Mouse (Mus musculus): ENCODE measurements around the gene Sirt2. TPM values are rescaled to one million over a fixed set of nuclear protein-coding genes. Genes with fewer than 3 reads are reported as not detected.
A peak's percentile ranks its signal among the peaks of the same experiment; 100 is the strongest.

Sirt2 gene
- 50.3 and 58.4 TPM in 2 replicates for polyA plus RNA-seq (2015; fragmentation: Nextera tagmentation; extraction: Ambion mirVana)

- Histone ChIP-seq H3K9me3 (replicated peaks) (no peaks in the 10 kb centered on the region), H3K4me3 (peak within 1 kb of the TSS; percentile 85), H3K9ac (peak within 1 kb of the TSS; percentile 73), H3K4me1 (replicated peaks) (peaks cover 23% of the 10 kb centered on the region), H3K27me3 (no peaks in the 10 kb centered on the region), H3K36me3 (peaks cover 4% of the 10 kb centered on the region), H3K27ac (0 out of 2 replicates have a peak within 1 kb of the TSS, but pooled peaks have one; percentile 31), H3K4me2 (peak within 1 kb of the TSS; percentile 78)
- under 1% methylated on average over 45 of the region's 45 CpGs for WGBS
- ATAC-seq (replicated peaks; ENCODE audit: insufficient number of reproducible peaks, insufficient read depth, low FRiP score, low read depth): peak; percentile 98
These were observed at the start of gene Sirt2 for GRCm38 (mm10) chr7:28766173-28766879. Sirt2 (plus strand) TSS chr7:28766735.

DNA sequence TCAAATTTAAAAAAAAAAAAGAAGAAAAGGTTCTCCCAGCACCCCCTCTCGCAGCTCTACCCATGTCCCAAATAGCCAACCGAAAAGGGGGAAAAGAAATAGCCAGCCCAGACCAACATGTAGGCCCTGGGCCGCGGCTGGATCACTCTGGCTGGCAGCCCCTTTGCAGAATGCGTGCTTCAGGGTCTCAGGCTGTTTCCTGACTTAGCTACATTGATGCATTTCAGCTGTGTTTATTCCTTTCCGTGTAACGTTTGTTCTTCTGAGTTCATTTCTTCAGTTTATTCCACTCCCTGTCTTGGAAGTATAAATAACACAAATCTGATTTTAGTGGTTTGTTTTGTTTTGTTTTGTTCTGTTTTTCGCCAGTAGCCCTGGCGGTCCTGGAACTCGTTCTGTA, 48.8 kb upstream of the Sirt2 start:
- peaks cover 22% of the 10 kb centered on the region for H3K4me1 ChIP-seq (replicated peaks)
- H3K36me3 ChIP-seq: no peaks in the 10 kb centered on the region
- peak overlapping the region; percentile 68 for H3K4me3 ChIP-seq
- no peaks in the 10 kb centered on the region for H3K9me3 ChIP-seq (replicated peaks)
- H3K27me3 ChIP-seq: no peaks in the 10 kb centered on the region
- H3K27ac ChIP-seq: no peak overlapping the region
- WGBS: 82% methylated on average over 10 of the region's 10 CpGs
- H3K4me2 ChIP-seq: peak overlapping the region; percentile 87
- H3K9ac ChIP-seq: no peak overlapping the region
- ATAC-seq (replicated peaks; ENCODE audit: insufficient number of reproducible peaks, insufficient read depth, low FRiP score, low read depth): no peak

GRCm38 (mm10) chr7:28719159-28719558, 47.4 kb upstream of the Sirt2 start:
- 0 out of 2 replicates have a peak overlapping the region, but pooled peaks have one; percentile 23 for H3K27ac ChIP-seq
- peaks cover 22% of the 10 kb centered on the region for H3K4me1 ChIP-seq (replicated peaks)
- H3K27me3 ChIP-seq: no peaks in the 10 kb centered on the region
- no peak for ATAC-seq (replicated peaks; ENCODE audit: insufficient number of reproducible peaks, insufficient read depth, low FRiP score, low read depth)
- 26% methylated on average over 4 of the region's 4 CpGs for WGBS
- H3K4me3 ChIP-seq: no peak overlapping the region
- H3K9me3 ChIP-seq (replicated peaks): no peaks in the 10 kb centered on the region
- no peak overlapping the region for H3K9ac ChIP-seq
- H3K36me3 ChIP-seq: no peaks in the 10 kb centered on the region; the same call in 1 of the 2 replicates
- H3K4me2 ChIP-seq: no peak overlapping the region

GRCm38 (mm10) chr7:28719650-28720049, 46.9 kb upstream of the Sirt2 start:
- H3K4me2 ChIP-seq: no peak overlapping the region
- WGBS: 81% methylated on average over 2 of the region's 2 CpGs
- peaks cover 18% of the 10 kb centered on the region for H3K4me1 ChIP-seq (replicated peaks)
- ATAC-seq (replicated peaks; ENCODE audit: insufficient number of reproducible peaks, insufficient read depth, low FRiP score, low read depth): no peak
- no peak overlapping the region for H3K4me3 ChIP-seq
- H3K27ac ChIP-seq: no peak overlapping the region
- H3K36me3 ChIP-seq: peaks cover 4% of the 10 kb centered on the region
- no peak overlapping the region for H3K9ac ChIP-seq
- no peaks in the 10 kb centered on the region for H3K27me3 ChIP-seq
- no peaks in the 10 kb centered on the region for H3K9me3 ChIP-seq (replicated peaks)

GRCm38 (mm10) chr7:28720753-28721537, 45.6 kb upstream of the Sirt2 start:
- no peak overlapping the region for H3K4me2 ChIP-seq
- ATAC-seq (replicated peaks; ENCODE audit: insufficient number of reproducible peaks, insufficient read depth, low FRiP score, low read depth): no peak
- H3K9me3 ChIP-seq (replicated peaks): no peaks in the 10 kb centered on the region
- H3K4me1 ChIP-seq (replicated peaks): peaks cover 12% of the 10 kb centered on the region; the same call in 1 of the 2 replicates
- no peaks in the 10 kb centered on the region for H3K27me3 ChIP-seq
- no peak overlapping the region for H3K9ac ChIP-seq
- H3K27ac ChIP-seq: no peak overlapping the region
- peaks cover 5% of the 10 kb centered on the region for H3K36me3 ChIP-seq
- WGBS: 76% methylated on average over 3 of the region's 3 CpGs
- H3K4me3 ChIP-seq: no peak overlapping the region

- H3K27me3 ChIP-seq: no peaks in the 10 kb centered on the region
- no peaks in the 10 kb centered on the region for H3K9me3 ChIP-seq (replicated peaks)
- peaks cover 5% of the 10 kb centered on the region for H3K36me3 ChIP-seq
- peaks cover 10% of the 10 kb centered on the region; the same call in 1 of the 2 replicates for H3K4me1 ChIP-seq (replicated peaks)
- no peak overlapping the region for H3K4me3 ChIP-seq
- H3K9ac ChIP-seq: no peak overlapping the region
- no peak overlapping the region for H3K4me2 ChIP-seq
- WGBS: 90% methylated on average over 7 of the region's 7 CpGs
- ATAC-seq (replicated peaks; ENCODE audit: insufficient number of reproducible peaks, insufficient read depth, low FRiP score, low read depth): no peak
- no peak overlapping the region for H3K27ac ChIP-seq
These were observed 44.5 kb upstream of the Sirt2 start for GRCm38 (mm10) chr7:28722079-28722478.

DNA sequence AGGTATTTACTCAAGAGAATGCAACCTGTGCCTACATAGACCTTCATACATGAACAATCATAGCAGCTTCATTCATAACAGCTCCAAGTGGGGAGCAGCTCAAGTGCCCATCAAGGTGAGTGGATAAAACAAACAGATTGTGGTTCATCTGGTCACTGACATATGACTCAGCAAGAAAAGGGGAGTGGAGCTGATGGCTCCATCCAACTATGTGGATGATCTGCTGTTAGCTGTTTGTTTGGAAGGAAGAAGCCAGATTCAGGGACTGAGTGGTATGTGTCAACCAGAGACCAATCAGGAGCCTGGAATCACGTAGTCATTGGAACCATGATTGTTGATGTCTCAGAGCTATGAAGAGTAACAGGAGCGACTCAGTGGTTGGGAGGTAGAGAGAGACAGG, 41.9 kb upstream of the Sirt2 start:
- Histone ChIP-seq H3K9me3 (replicated peaks) (no peaks in the 10 kb centered on the region), H3K4me3 (no peak overlapping the region), H3K4me2 (no peak overlapping the region), H3K4me1 (replicated peaks) (peaks cover 8% of the 10 kb centered on the region), H3K36me3 (peaks cover 5% of the 10 kb centered on the region), H3K9ac (no peak overlapping the region), H3K27ac (no peak overlapping the region), H3K27me3 (no peaks in the 10 kb centered on the region)
- ATAC-seq (replicated peaks; ENCODE audit: insufficient number of reproducible peaks, insufficient read depth, low FRiP score, low read depth): no peak
- WGBS: 87% methylated on average over 2 of the region's 2 CpGs

- Histone ChIP-seq H3K4me1 (replicated peaks) (peaks cover 6% of the 10 kb centered on the region), H3K27ac (no peak overlapping the region), H3K4me2 (no peak overlapping the region), H3K9me3 (replicated peaks) (peaks cover 5% of the 10 kb centered on the region; the same call in 1 of the 2 replicates), H3K27me3 (no peaks in the 10 kb centered on the region), H3K9ac (no peak overlapping the region), H3K4me3 (no peak overlapping the region), H3K36me3 (peaks cover 13% of the 10 kb centered on the region)
- 10% methylated on average over 14 of the region's 14 CpGs for WGBS
- 0 out of 2 replicates have a peak, but pooled peaks have one; percentile 50 for ATAC-seq (replicated peaks; ENCODE audit: insufficient number of reproducible peaks, insufficient read depth, low FRiP score, low read depth)
These were observed 39.9 kb upstream of the Sirt2 start for GRCm38 (mm10) chr7:28726600-28726999.

- H3K9ac ChIP-seq: no peak overlapping the region
- no peak for ATAC-seq (replicated peaks; ENCODE audit: insufficient number of reproducible peaks, insufficient read depth, low FRiP score, low read depth)
These were observed 38.7 kb upstream of the Sirt2 start for GRCm38 (mm10) chr7:28727649-28728340.

GRCm38 (mm10) chr7:28732341-28733142, 34.0 kb upstream of the Sirt2 start:
- Histone ChIP-seq H3K4me2 (peak overlapping the region; percentile 82), H3K9me3 (replicated peaks) (peaks cover 9% of the 10 kb centered on the region; the same call in 1 of the 2 replicates), H3K4me1 (replicated peaks) (peaks cover 15% of the 10 kb centered on the region), H3K27me3 (no peaks in the 10 kb centered on the region), H3K9ac (peak overlapping the region; percentile 42), H3K4me3 (peak overlapping the region; percentile 50), H3K27ac (no peak overlapping the region), H3K36me3 (peaks cover 23% of the 10 kb centered on the region)
- peak; percentile 84 for ATAC-seq (replicated peaks; ENCODE audit: insufficient number of reproducible peaks, insufficient read depth, low FRiP score, low read depth)
- 4% methylated on average over 58 of the region's 58 CpGs for WGBS

More at GRCm38 (mm10) chr7:28727649-28728340, 38.7 kb upstream of the Sirt2 start:
- H3K27ac ChIP-seq: no peak overlapping the region
- peaks cover 11% of the 10 kb centered on the region for H3K4me1 ChIP-seq (replicated peaks)
- H3K4me3 ChIP-seq: no peak overlapping the region
- WGBS: 54% methylated on average over 10 of the region's 10 CpGs
- no peaks in the 10 kb centered on the region for H3K27me3 ChIP-seq
- H3K4me2 ChIP-seq: no peak overlapping the region
- H3K9me3 ChIP-seq (replicated peaks): peaks cover 9% of the 10 kb centered on the region; the same call in 1 of the 2 replicates
- H3K36me3 ChIP-seq: peaks cover 13% of the 10 kb centered on the region

Measured in heart, embryonic 15.5 days (tissue).